Mouse (Mus musculus) hindbrain, embryonic 15.5 days (tissue): ENCODE measurements around the gene Plk2. TPM values are rescaled to one million over a fixed set of nuclear protein-coding genes. Genes with fewer than 3 reads are reported as not detected.
A peak's percentile ranks its signal among the peaks of the same experiment; 100 is the strongest.
"Not testable (repeated sequence)": the region's sequence is repeated elsewhere in the genome, so short reads cannot be mapped to it uniquely, and the experiment has no call there.

Experiments used
- ATAC-seq: fragments of 200-750 bp; cut with Nextera tagmentation; 2 replicates; pipeline ENCODE4 v1.8.0; 2017; ENCODE audit warnings: low read depth, moderate number of reproducible peaks, moderate TSS enrichment; ENCODE audit not compliant: low FRiP score
- H3K27ac ChIP-seq: fragments of 300-500 bp; sonication (generic); replicated peaks from 2 replicates; pipeline ENCODE4 v1.5.1; 2015; ENCODE audit warnings: mild to moderate bottlenecking, inconsistent platforms
- H3K27me3 ChIP-seq: fragments of 300-500 bp; sonication (generic); 2 replicates; pipeline ENCODE4 v1.6.1; 2015; ENCODE audit warnings: control low read depth, inconsistent platforms
- H3K36me3 ChIP-seq: fragments of 300-500 bp; sonication (generic); 2 replicates; pipeline ENCODE4 v1.6.1; 2015; ENCODE audit warnings: control low read depth, inconsistent platforms
- H3K4me1 ChIP-seq: fragments of 300-500 bp; sonication (generic); replicated peaks from 2 replicates; pipeline ENCODE4 v1.6.1; 2015; ENCODE audit warnings: control low read depth, inconsistent platforms
- H3K4me2 ChIP-seq: fragments of 300-500 bp; sonication (generic); 2 replicates; pipeline ENCODE4 v1.6.1; 2015; ENCODE audit warnings: moderate library complexity, mild to moderate bottlenecking, inconsistent platforms
- H3K4me3 ChIP-seq: fragments of 300-500 bp; sonication (generic); 2 replicates; pipeline ENCODE4 v1.5.1; 2015; ENCODE audit warnings: mild to moderate bottlenecking, inconsistent platforms
- H3K9ac ChIP-seq: fragments of 300-500 bp; sonication (generic); 2 replicates; pipeline ENCODE4 v1.6.1; 2015; ENCODE audit warnings: inconsistent platforms
- H3K9me3 ChIP-seq: fragments of 300-500 bp; sonication (generic); 2 replicates; pipeline ENCODE4 v1.6.1; 2016; ENCODE audit warnings: control low read depth, inconsistent platforms
- WGBS: fragments of 180-500 bp; shearing (Covaris S2); methylation state at CpG from one replicate; pipeline ENCODE4 v1.1.7; 2015; 5-methylcytosine and 5-hydroxymethylcytosine counted together
- polyA plus RNA-seq: library from polyadenylated mRNA; unstranded; fragments of >200 nt; fragmentation: Nextera tagmentation; extraction: Ambion mirVana; gene quantifications from 2 replicates; pipeline ENCODE4 v1.2.1, GENCODE M21; 2015

Gene Plk2
- 113 and 123 TPM in 2 replicates for polyA plus RNA-seq

- Histone ChIP-seq H3K4me2 (peak within 1 kb of the TSS; percentile 98), H3K9me3 (0 out of 2 replicates have a peak, but pooled peaks cover 3% of the 10 kb centered on the region), H3K9ac (peak within 1 kb of the TSS; percentile 94), H3K36me3 (peaks cover 22% of the 10 kb centered on the region), H3K27ac (peak within 1 kb of the TSS; percentile 94), H3K27me3 (no peaks in the 10 kb centered on the region), H3K4me1 (peaks cover 17% of the 10 kb centered on the region), H3K4me3 (peak within 1 kb of the TSS; percentile 76)
- ATAC-seq, result peak; percentile 93
- WGBS, result under 1% methylated on average over 71 of the region's 71 CpGs
These were observed at the start of gene Plk2 for GRCm38 (mm10) chr13:110394291-110395178. Gene Plk2, plus strand, starts transcription at chr13:110395046.

- ATAC-seq, result peak; percentile 78
- H3K36me3 ChIP-seq, result no peaks in the 10 kb centered on the region
- WGBS, result 14% methylated on average over 7 of the region's 7 CpGs
- H3K9me3 ChIP-seq, result no peaks in the 10 kb centered on the region
- H3K4me3 ChIP-seq, result no peak overlapping the region
- peaks cover 5% of the 10 kb centered on the region; the same call in 1 of the 2 replicates for H3K4me1 ChIP-seq
- H3K27me3 ChIP-seq, result no peaks in the 10 kb centered on the region
- H3K4me2 ChIP-seq, result no peak overlapping the region
- peak overlapping the region; percentile 69 for H3K27ac ChIP-seq
- H3K9ac ChIP-seq, result no peak overlapping the region
These were observed 48.1 kb upstream of the Plk2 start for GRCm38 (mm10) chr13:110346707-110347106.

- Histone ChIP-seq H3K4me3 (no peak overlapping the region), H3K4me1 (peaks cover 5% of the 10 kb centered on the region; the same call in 1 of the 2 replicates), H3K4me2 (no peak overlapping the region), H3K36me3 (no peaks in the 10 kb centered on the region), H3K9me3 (no peaks in the 10 kb centered on the region), H3K9ac (no peak overlapping the region), H3K27ac (no peak overlapping the region), H3K27me3 (no peaks in the 10 kb centered on the region)
- no peak for ATAC-seq
- 88% methylated on average over 6 of the region's 6 CpGs for WGBS
These were observed 43.8 kb upstream of the Plk2 start for GRCm38 (mm10) chr13:110351051-110351450.

- no peaks in the 10 kb centered on the region for H3K36me3 ChIP-seq
- H3K27me3 ChIP-seq, result no peaks in the 10 kb centered on the region
- H3K4me1 ChIP-seq, result no peaks in the 10 kb centered on the region
- no peak within 1 kb of the TSS for H3K9ac ChIP-seq
- H3K9me3 ChIP-seq, result no peaks in the 10 kb centered on the region
- no peak within 1 kb of the TSS for H3K27ac ChIP-seq
- ATAC-seq, result no peak
- H3K4me2 ChIP-seq, result no peak within 1 kb of the TSS
- no peak within 1 kb of the TSS for H3K4me3 ChIP-seq
- WGBS, result 84% methylated on average over 2 of the region's 2 CpGs
These were observed 37.9 kb upstream of the Plk2 start, which contains the start of gene Gapt for GRCm38 (mm10) chr13:110356941-110357340. Gene Gapt, minus strand, starts transcription at chr13:110357199.

- 89% methylated on average over 6 of the region's 6 CpGs for whole genome bisulfite sequencing
- no peak for ATAC-seq
- H3K4me1 ChIP-seq, result 0 out of 2 replicates have a peak, but pooled peaks cover 2% of the 10 kb centered on the region
These were observed 31.1 kb upstream of the Plk2 start for GRCm38 (mm10) chr13:110363722-110364121.

GRCm38 (mm10) chr13:110366477-110366876 is 28.4 kb upstream of the Plk2 start:
- Histone ChIP-seq H3K9ac (no peak overlapping the region), H3K4me3 (no peak overlapping the region), H3K27me3 (no peaks in the 10 kb centered on the region), H3K9me3 (no peaks in the 10 kb centered on the region), H3K4me2 (no peak overlapping the region), H3K27ac (no peak overlapping the region), H3K4me1 (0 out of 2 replicates have a peak, but pooled peaks cover 2% of the 10 kb centered on the region), H3K36me3 (no peaks in the 10 kb centered on the region)
- no peak for ATAC-seq
- 85% methylated on average over 3 of the region's 3 CpGs for WGBS

More at GRCm38 (mm10) chr13:110363722-110364121, 31.1 kb upstream of the Plk2 start:
- Histone ChIP-seq H3K9ac (no peak overlapping the region), H3K4me3 (no peak overlapping the region), H3K9me3 (no peaks in the 10 kb centered on the region), H3K36me3 (no peaks in the 10 kb centered on the region), H3K27ac (no peak overlapping the region), H3K4me2 (no peak overlapping the region), H3K27me3 (no peaks in the 10 kb centered on the region)

GRCm38 (mm10) chr13:110367961-110368555 is 26.8 kb upstream of the Plk2 start:
- H3K27ac ChIP-seq, result no peak overlapping the region
- H3K27me3 ChIP-seq, result no peaks in the 10 kb centered on the region
- H3K4me2 ChIP-seq, result no peak overlapping the region
- H3K4me3 ChIP-seq, result no peak overlapping the region
- peak; percentile 32; the same call in 1 of the 2 replicates for ATAC-seq
- H3K9me3 ChIP-seq, result no peaks in the 10 kb centered on the region
- H3K4me1 ChIP-seq, result 0 out of 2 replicates have a peak, but pooled peaks cover 2% of the 10 kb centered on the region
- 96% methylated on average over 3 of the region's 3 CpGs for WGBS
- H3K9ac ChIP-seq, result no peak overlapping the region
- H3K36me3 ChIP-seq, result no peaks in the 10 kb centered on the region

- WGBS, result 41% methylated on average over 6 of the region's 6 CpGs
- not testable (repeated sequence) for H3K27ac ChIP-seq, H3K9ac ChIP-seq, H3K36me3 ChIP-seq, H3K4me1 ChIP-seq, H3K27me3 ChIP-seq, H3K4me3 ChIP-seq, H3K9me3 ChIP-seq, H3K4me2 ChIP-seq
- ATAC-seq, result peak; percentile 75
These were observed 26.2 kb upstream of the Plk2 start for GRCm38 (mm10) chr13:110368556-110369040.

GRCm38 (mm10) chr13:110369673-110370072 is 25.2 kb upstream of the Plk2 start:
- Histone ChIP-seq H3K27me3 (no peaks in the 10 kb centered on the region), H3K4me2 (no peak overlapping the region), H3K36me3 (no peaks in the 10 kb centered on the region), H3K4me3 (no peak overlapping the region), H3K9ac (no peak overlapping the region), H3K9me3 (no peaks in the 10 kb centered on the region), H3K27ac (no peak overlapping the region), H3K4me1 (0 out of 2 replicates have a peak, but pooled peaks cover 2% of the 10 kb centered on the region)
- ATAC-seq, result no peak
- WGBS, result 100% methylated on average over 1 of the region's 1 CpGs

- Histone ChIP-seq H3K4me1 (no peaks in the 10 kb centered on the region), H3K27ac (no peak overlapping the region), H3K9me3 (no peaks in the 10 kb centered on the region), H3K4me3 (no peak overlapping the region), H3K36me3 (no peaks in the 10 kb centered on the region), H3K27me3 (no peaks in the 10 kb centered on the region), H3K9ac (no peak overlapping the region), H3K4me2 (no peak overlapping the region)
- 20% methylated on average over 5 of the region's 5 CpGs for WGBS
- 0 out of 2 replicates have a peak, but pooled peaks have one; percentile 34 for ATAC-seq
These were observed 12.4 kb upstream of the Plk2 start for GRCm38 (mm10) chr13:110382447-110382901.

GRCm38 (mm10) chr13:110384514-110384913 is 10.3 kb upstream of the Plk2 start:
- H3K36me3 ChIP-seq, result no peaks in the 10 kb centered on the region
- H3K9me3 ChIP-seq, result no peaks in the 10 kb centered on the region
- 80% methylated on average over 6 of the region's 6 CpGs for WGBS
- H3K4me2 ChIP-seq, result no peak overlapping the region
- no peaks in the 10 kb centered on the region for H3K27me3 ChIP-seq
- H3K27ac ChIP-seq, result no peak overlapping the region
- no peaks in the 10 kb centered on the region for H3K4me1 ChIP-seq
- no peak overlapping the region for H3K9ac ChIP-seq
- no peak for ATAC-seq
- H3K4me3 ChIP-seq, result no peak overlapping the region

- no peak for ATAC-seq
- WGBS, result 22% methylated on average over 8 of the region's 8 CpGs
- 0 out of 2 replicates have a peak, but pooled peaks cover 3% of the 10 kb centered on the region for H3K9me3 ChIP-seq
- H3K4me1 ChIP-seq, result 0 out of 2 replicates have a peak, but pooled peaks cover 5% of the 10 kb centered on the region
- no peak overlapping the region for H3K27ac ChIP-seq
- no peak overlapping the region for H3K9ac ChIP-seq
- H3K4me2 ChIP-seq, result no peak overlapping the region
- no peak overlapping the region for H3K4me3 ChIP-seq
- H3K27me3 ChIP-seq, result no peaks in the 10 kb centered on the region
- no peaks in the 10 kb centered on the region for H3K36me3 ChIP-seq
These were observed 2.6 kb upstream of the Plk2 start for GRCm38 (mm10) chr13:110392210-110392609.
